Mouse (Mus musculus): Measurements from ENCODE around the gene Plcxd2.

- TF ChIP-seq POLR2A (IDR thresholded peaks at IDR 0.05; ENCODE audit: borderline replicate concordance, extremely low read depth, insufficient read depth, insufficient read length, poor library complexity, severe bottlenecking) (no peak), CTCF (IDR thresholded peaks at IDR 0.05; ENCODE audit: borderline replicate concordance, extremely low read depth, insufficient read depth, insufficient read length) (no peak)
Observed at GRCm38 (mm10) chr16:45976251-45976650, 33.8 kb downstream of the Plcxd2 start.

All from brain, embryonic 14.5 days (tissue).